Mouse (Mus musculus) retina, postnatal 1 day (tissue): ENCODE measurements around the gene Gm20388.
A peak's percentile ranks its signal among the peaks of the same experiment; 100 is the strongest.

Experiments used
- DNase-seq: peaks from one replicate; pipeline ENCODE4 v3.0.0-alpha.2; 2012

Gene Gm20388

GRCm38 (mm10) chr8:120093103-120093502 lies 182.5 kb downstream of the Gm20388 start:
- DNase-seq = no peak

DNA sequence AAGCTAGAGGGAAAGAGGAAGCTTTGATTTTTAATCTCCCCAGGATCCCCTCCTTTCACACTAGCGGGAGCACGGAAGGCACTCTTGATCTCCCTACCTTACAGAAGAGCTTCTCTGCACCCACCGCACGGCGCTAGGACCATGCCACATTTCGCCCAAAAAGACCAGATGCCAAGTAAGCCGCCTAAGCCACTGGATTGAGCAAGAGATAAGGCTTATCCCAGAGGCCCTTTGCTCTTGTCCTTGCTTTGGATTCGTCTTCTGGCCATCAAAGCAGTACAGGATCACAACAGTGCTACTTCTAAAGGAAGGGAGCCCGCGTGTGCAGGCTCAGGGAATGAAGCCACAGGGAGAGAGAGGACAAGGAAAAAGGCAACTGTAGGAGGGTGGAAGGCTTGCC lies 184.2 kb downstream of the Gm20388 start:
- DNase-seq = peak; percentile 71

DNA sequence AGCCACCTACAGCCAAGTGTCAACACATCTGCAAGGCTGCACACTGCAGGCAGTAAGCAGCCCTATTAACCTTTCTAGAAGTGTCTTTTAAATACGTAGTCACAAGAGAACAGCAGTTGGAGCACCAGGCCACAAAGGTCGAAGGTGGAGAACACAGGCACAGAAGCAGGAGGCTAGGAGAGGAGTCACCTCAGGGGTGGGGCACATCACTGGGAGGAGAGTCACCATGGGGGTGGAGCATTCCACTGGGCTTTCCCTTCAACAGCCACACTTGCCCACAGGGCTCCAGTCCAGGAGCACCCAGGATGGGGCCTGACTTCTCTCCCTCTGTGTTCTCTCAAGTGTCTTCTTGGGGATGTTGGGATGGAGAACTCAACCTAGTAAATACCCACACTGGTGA lies 185.8 kb downstream of the Gm20388 start:
- DNase-seq = no peak

DNA sequence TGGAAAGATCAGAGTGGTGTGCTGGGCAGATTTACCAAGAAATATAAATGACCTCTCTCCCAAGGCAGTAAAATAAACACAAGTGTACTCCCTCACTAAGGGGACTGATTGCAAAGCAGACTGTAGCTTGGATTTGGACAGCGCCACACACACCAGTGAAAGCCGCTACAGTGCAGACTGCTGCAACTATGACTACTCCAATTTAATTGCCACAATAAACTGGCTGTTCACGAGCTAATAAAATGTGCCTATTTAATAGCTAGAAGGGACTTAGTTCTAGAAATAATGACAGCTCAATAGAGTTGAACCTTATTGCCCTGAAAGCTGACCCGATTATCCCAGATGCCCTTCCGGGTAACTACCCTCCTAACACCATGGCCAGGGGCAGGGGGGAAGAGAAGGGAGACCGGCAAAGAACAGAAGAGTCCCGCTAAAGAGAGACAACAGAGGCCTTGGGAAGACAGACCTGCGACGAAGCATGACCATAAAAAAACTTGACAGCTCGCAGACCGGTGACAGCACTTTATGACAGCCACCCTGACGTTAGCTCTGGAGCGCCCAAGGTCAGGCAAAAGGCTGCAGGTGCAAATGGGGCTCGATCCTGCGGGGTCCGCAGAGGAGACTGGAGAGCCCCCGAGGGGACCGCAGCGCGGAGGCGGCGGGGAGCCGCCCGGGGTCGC lies 189.9 kb downstream of the Gm20388 start:
- peak; percentile 37 for DNase-seq

GRCm38 (mm10) chr8:120101068-120101972 lies 190.7 kb downstream of the Gm20388 start, which contains the start of gene Zdhhc7:
Zdhhc7 (minus strand) TSS chr8:120101482.
- peak; percentile 86 for DNase-seq

DNA sequence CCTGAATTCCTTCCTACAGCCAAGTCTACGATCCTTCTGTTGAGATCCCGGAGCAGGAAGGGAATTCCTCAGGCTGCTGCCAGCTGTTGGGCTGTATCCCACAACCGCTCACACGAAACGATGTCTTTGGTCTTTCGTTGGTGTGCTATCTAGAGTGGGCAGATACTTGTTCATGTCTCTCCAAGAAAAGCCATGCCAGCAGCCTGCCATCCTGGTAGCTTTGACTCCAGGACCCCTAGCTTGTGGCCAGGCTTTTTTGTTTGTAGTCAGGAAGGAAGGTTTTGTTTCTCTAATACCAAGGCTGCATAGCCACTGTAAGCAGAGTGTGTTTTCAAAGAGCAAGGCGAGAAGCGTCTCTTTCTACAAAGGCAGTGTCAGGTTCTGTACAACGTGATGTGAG lies 193.3 kb downstream of the Gm20388 start:
- DNase-seq = no peak

- DNase-seq = no peak
Measured at GRCm38 (mm10) chr8:120104721-120105272, 194.2 kb downstream of the Gm20388 start.

GRCm38 (mm10) chr8:120109149-120109548 lies 198.5 kb downstream of the Gm20388 start:
- DNase-seq = no peak

DNA sequence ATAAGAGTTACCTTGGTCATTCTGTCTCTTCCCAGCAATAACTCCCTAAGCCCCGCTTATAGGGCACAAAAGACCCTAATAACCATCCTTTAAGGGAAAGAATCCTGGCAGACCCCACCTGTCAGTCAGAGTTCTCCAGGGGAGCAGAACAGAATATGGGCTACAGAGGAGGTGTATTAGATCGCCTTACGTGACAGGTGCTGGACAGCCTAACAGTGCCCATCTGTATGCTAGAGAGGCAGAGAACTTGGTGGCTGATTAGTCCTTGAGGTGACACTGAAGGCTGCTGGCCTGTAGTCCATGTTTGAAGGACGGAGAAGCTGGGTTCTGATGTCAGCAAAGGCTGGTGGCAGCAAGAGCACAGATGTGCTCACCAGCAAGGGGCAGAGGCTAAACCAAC lies 200.3 kb downstream of the Gm20388 start:
- no peak for DNase-seq

DNA sequence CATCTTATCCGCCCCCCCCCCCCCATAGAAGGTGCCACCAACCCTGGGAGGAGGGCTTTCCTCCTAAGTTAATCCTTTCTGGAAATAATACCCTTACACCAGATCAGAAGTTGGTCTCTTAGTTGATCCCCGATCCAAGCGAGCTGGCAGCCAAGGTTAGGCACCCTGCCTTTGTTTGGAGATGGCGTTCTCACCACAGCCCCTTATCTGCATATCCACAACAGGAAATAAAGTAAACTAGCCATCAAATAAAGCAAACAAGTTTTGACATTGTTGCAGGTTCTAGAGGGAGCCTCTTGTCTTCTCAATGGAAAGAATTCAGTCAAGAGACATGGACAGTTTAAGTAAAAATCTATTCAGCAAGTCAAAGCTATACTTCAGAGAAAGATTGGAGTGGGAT lies 200.7 kb downstream of the Gm20388 start:
- DNase-seq = no peak

GRCm38 (mm10) chr8:120112535-120112934 lies 201.9 kb downstream of the Gm20388 start:
- DNase-seq = no peak

- no peak for DNase-seq
Measured at GRCm38 (mm10) chr8:120113306-120113705, 202.7 kb downstream of the Gm20388 start.

- peak; percentile 100 for DNase-seq
Measured at GRCm38 (mm10) chr8:120113758-120114255, 203.2 kb downstream of the Gm20388 start, which contains the start of gene 6430548M08Rik. 6430548M08Rik (plus strand) TSS chr8:120114152.

GRCm38 (mm10) chr8:120114315-120114841 lies 203.7 kb downstream of the Gm20388 start:
- no peak for DNase-seq

DNA sequence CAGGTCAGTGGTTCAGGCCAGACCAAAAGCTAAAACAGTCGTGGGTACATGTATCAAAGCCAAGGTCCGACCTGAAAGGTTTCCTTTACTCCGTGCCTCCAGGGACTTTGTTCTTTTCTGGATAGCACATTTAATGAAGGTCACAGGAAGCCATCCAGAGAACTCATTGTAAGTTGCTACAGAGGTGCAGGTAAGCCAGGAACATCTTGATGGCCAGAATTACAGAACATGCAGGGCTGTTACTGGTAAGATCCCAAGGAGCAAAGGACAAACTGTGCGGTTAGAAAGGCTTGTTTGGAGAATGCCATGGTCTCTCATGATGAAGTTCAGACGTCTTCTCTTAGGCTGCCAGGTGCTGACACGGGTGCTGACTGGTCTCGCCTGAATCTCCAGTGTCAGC lies 206.0 kb downstream of the Gm20388 start:
- DNase-seq = no peak

GRCm38 (mm10) chr8:120118162-120118561 lies 207.5 kb downstream of the Gm20388 start:
- DNase-seq = no peak

GRCm38 (mm10) chr8:120118847-120119246 lies 208.2 kb downstream of the Gm20388 start:
- DNase-seq = no peak

- DNase-seq = no peak
Measured at GRCm38 (mm10) chr8:120119429-120119828, 208.8 kb downstream of the Gm20388 start.

DNA sequence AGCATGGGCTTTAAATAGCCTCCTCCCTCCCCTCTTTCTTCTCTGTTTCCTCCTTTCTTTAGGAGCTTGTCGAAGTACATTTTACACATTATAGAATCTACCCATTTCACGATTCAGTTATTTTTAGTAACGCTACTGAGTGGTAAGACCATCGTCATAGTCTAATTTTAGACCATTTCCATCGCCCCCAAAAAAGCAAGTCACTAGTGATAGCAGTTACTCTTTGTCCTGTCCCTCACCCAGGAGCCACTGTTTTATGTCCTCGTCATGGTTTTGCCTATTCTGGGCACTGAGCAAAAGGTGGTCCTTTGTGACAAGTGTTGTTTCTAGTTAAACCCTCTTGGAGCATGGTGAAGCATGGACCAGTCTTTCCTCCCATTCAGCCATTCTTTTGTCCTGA lies 209.3 kb downstream of the Gm20388 start:
- DNase-seq = no peak

- DNase-seq = no peak
Measured at GRCm38 (mm10) chr8:120120951-120121350, 210.3 kb downstream of the Gm20388 start.

DNA sequence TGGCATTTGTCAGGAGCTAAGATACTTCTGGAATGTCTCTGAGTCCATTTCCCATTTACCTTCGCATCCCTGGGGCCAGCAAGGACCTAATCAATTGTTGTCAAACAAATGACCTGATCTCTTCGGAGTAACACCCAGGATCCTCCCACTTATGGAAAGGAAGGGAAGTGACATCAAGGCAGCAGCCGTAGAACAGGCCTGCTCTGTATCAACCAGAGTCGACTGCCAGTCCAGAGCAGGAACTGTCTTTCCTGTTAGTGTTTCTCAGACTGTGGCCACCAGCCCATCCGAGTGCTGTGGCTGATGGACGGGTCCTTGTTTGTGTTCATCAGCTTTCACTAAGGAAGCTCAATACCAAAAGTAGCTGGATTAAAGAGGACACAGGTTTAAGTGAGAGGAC lies 213.6 kb downstream of the Gm20388 start:
- DNase-seq = no peak

DNA sequence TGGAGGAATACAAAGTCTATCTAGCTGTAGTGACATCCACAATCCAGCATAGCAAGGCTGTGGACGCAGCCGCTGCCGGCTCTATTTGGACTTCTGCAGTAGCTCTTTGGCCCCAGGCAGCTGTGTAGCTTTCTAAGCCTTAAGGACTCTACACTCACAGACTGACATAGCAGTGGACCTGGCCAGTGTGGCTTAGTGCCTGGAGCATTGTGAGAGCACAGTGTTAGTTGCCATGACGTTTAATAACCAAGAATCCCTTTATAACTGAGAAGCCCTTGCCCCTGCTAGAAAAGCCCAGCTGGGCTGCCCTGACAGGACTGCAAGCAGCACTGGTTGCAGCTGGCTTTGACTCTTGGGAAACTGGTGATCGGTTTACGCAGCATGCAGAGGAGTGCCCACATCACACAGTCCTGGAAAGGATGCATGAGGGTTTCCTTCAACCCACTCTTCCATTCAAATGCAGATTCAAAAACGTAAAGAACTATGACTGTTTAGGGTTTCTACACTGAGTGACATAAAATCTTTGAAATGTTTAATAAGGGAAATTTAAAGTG lies 214.3 kb downstream of the Gm20388 start:
- DNase-seq = peak; percentile 71
